Mouse (Mus musculus) testis, adult 2 months (tissue): Measurements from ENCODE around the gene Ccdc159.

Source experiments
- CTCF ChIP-seq: fragments of 200-500 bp; IDR thresholded peaks from 2 replicates; pipeline ENCODE4 v1.5.1; 2012; ENCODE audit warnings: low read depth, mild to moderate bottlenecking, inconsistent platforms, low read length, moderate library complexity; ENCODE audit not compliant: control insufficient read depth, insufficient read depth, insufficient replicate concordance
- POLR2A ChIP-seq: fragments of 200-500 bp; IDR thresholded peaks from 2 replicates; pipeline ENCODE4 v1.6.1; 2012; ENCODE audit warnings: low read depth, mild to moderate bottlenecking, inconsistent platforms, low read length, moderate library complexity; ENCODE audit not compliant: control insufficient read depth

DNA sequence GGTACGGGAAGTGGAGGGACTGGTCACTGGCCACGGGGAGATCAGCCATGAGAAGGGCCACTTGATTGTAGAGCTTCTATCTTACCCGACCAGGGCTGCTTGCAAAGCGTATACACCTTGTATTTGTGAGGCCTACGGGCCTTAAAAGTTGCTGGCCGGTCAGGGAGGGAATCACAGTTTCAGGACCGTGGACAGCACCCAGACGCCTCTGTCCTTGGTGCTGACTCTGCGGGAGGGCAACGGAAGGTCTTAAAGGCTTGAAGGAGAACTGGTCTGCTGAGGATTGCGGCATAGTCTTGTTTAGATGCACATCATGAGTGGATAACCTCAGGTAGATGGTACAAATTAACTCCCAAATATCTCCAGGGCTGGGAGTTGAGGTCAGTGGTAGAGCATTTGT is 23.1 kb downstream of the Ccdc159 start:
- TF ChIP-seq POLR2A = no peak
- TF ChIP-seq CTCF = peak; percentile 56; the same call in 1 of the 2 replicates
